Mouse (Mus musculus) MEL (cell line): ENCODE results near the gene Gm20521. TPM values are rescaled to one million over a fixed set of nuclear protein-coding genes. Genes with fewer than 3 reads are reported as not detected.

Experiments
- DNase-seq: peaks from one replicate; pipeline ENCODE4 v3.0.0; 2011; ENCODE audit warnings: low read depth, low spot score
- H3K27ac ChIP-seq: 2 replicates; pipeline ENCODE4 v1.5.1; 2012; ENCODE audit warnings: low read depth, mild to moderate bottlenecking, control low read depth, low read length, moderate library complexity; ENCODE audit not compliant: control insufficient read depth
- H3K27me3 ChIP-seq, 2 experiments: fragments of 150-350 bp in 1 of 2; sonication (generic) in 1 of 2; 2 replicates each; pipeline ENCODE4 v1.6.1; 2012; ENCODE audit warnings: low read length in 2 of 2, mild to moderate bottlenecking in 2 of 2, improper control_type of control experiment in 1 of 2, moderate library complexity in 1 of 2; ENCODE audit not compliant: insufficient read depth in 2 of 2, control insufficient read depth in 1 of 2
- H3K36me3 ChIP-seq, 2 experiments: 2 replicates each; pipeline ENCODE4 v1.6.1; 2012 to 2014; ENCODE audit warnings: low read length in 2 of 2, improper control_type of control experiment in 1 of 2, inconsistent platforms in 1 of 2, mild to moderate bottlenecking in 1 of 2; ENCODE audit not compliant: insufficient read depth in 2 of 2, control insufficient read depth in 1 of 2
- H3K4me1 ChIP-seq, 2 experiments: fragments of 150-350 bp in 1 of 2; sonication (generic) in 1 of 2; 2 replicates each; pipeline ENCODE4 v1.6.1; 2012; ENCODE audit warnings: low read length in 2 of 2, improper control_type of control experiment in 1 of 2, mild to moderate bottlenecking in 1 of 2; ENCODE audit not compliant: insufficient read depth in 2 of 2, control insufficient read depth in 1 of 2
- H3K4me3 ChIP-seq, 2 experiments: fragments of 150-350 bp in 1 of 2; sonication (generic) in 1 of 2; 2 replicates each; pipeline ENCODE4 v1.5.1; 2012; ENCODE audit warnings: low read depth in 2 of 2, low read length in 2 of 2, mild to moderate bottlenecking in 2 of 2, moderate library complexity in 2 of 2, control low read depth in 1 of 2, improper control_type of control experiment in 1 of 2; ENCODE audit not compliant: control insufficient read depth in 1 of 2, insufficient read depth in 1 of 2
- H3K79me2 ChIP-seq: 2 replicates; pipeline ENCODE4 v1.6.1; 2012; ENCODE audit warnings: mild to moderate bottlenecking, low read length, moderate library complexity; ENCODE audit not compliant: control insufficient read depth, poor library complexity, insufficient read depth
- H3K9ac ChIP-seq: 2 replicates; pipeline ENCODE4 v1.6.1; 2012; ENCODE audit warnings: low read depth, mild to moderate bottlenecking, control low read depth, low read length, moderate library complexity; ENCODE audit not compliant: control insufficient read depth, poor library complexity, severe bottlenecking
- H3K9me3 ChIP-seq: fragments of 150-350 bp; sonication (generic); replicated peaks from 2 replicates; pipeline ENCODE4 v1.6.1; 2012; ENCODE audit warnings: mild to moderate bottlenecking, low read length, improper control_type of control experiment, moderate library complexity; ENCODE audit not compliant: insufficient read depth
- CHD2 ChIP-seq: IDR thresholded peaks from 2 replicates; pipeline ENCODE4 v1.6.1; 2011; ENCODE audit warnings: low read length, improper control_type of control experiment
- CTCF ChIP-seq, 3 experiments: IDR thresholded peaks in 2 of 3; conservative IDR thresholded peaks in 1 of 3; 2 replicates each; pipeline ENCODE4 v1.5.1; 2011 to 2012; ENCODE audit warnings: low read length in 3 of 3, low read depth in 2 of 3, mild to moderate bottlenecking in 2 of 3, improper control_type of control experiment in 1 of 3, inconsistent platforms in 1 of 3, mixed read lengths in 1 of 3, moderate library complexity in 1 of 3; ENCODE audit not compliant: control insufficient read depth in 1 of 3, insufficient read depth in 1 of 3, poor library complexity in 1 of 3, severe bottlenecking in 1 of 3
- E2F4 ChIP-seq: IDR thresholded peaks from 2 replicates; pipeline ENCODE4 v1.6.1; 2011; ENCODE audit warnings: low read depth, low read length, improper control_type of control experiment, borderline replicate concordance
- EP300 ChIP-seq, 2 experiments: IDR thresholded peaks; 2 replicates each; pipeline ENCODE4 v1.6.1; 2011; ENCODE audit warnings: improper control_type of control experiment in 2 of 2, low read length in 2 of 2, low read depth in 1 of 2, mild to moderate bottlenecking in 1 of 2
- ETS1 ChIP-seq: IDR thresholded peaks from 2 replicates; pipeline ENCODE4 v1.6.1; 2012; ENCODE audit warnings: low read depth, mild to moderate bottlenecking, inconsistent platforms, low read length, improper control_type of control experiment, moderate library complexity
- GABPA ChIP-seq: IDR thresholded peaks from 2 replicates; pipeline ENCODE4 v1.6.1; 2012; ENCODE audit warnings: low read depth, mild to moderate bottlenecking, inconsistent platforms, low read length, improper control_type of control experiment, moderate library complexity
- GATA1 ChIP-seq: IDR thresholded peaks from 2 replicates; pipeline ENCODE4 v1.6.1; 2011; ENCODE audit warnings: low read depth, low read length, improper control_type of control experiment
- HCFC1 ChIP-seq: IDR thresholded peaks from 2 replicates; pipeline ENCODE4 v1.6.1; 2012; ENCODE audit warnings: low read depth, mild to moderate bottlenecking, inconsistent platforms, low read length, improper control_type of control experiment, moderate library complexity
- MAFK ChIP-seq: IDR thresholded peaks from 2 replicates; pipeline ENCODE4 v1.6.1; 2011; ENCODE audit warnings: low read depth, mild to moderate bottlenecking, low read length, improper control_type of control experiment, borderline replicate concordance
- MEF2A ChIP-seq: IDR thresholded peaks from 2 replicates; pipeline ENCODE4 v1.6.1; 2014; ENCODE audit warnings: low read depth, mild to moderate bottlenecking, inconsistent platforms, low read length, improper control_type of control experiment; ENCODE audit not compliant: poor library complexity, insufficient replicate concordance, severe bottlenecking; ENCODE audit errors: extremely low read depth
- MXI1 ChIP-seq: IDR thresholded peaks from 2 replicates; pipeline ENCODE4 v1.6.1; 2011; ENCODE audit warnings: mild to moderate bottlenecking, low read depth, low read length, improper control_type of control experiment
- MYB ChIP-seq: IDR thresholded peaks from 2 replicates; pipeline ENCODE4 v1.6.1; 2011; ENCODE audit warnings: mild to moderate bottlenecking, low read depth, low read length, improper control_type of control experiment
- MYC ChIP-seq: IDR thresholded peaks from 2 replicates; pipeline ENCODE4 v1.6.1; 2011; ENCODE audit warnings: low read depth, mild to moderate bottlenecking, low read length, improper control_type of control experiment, moderate library complexity
- NELFE ChIP-seq: IDR thresholded peaks from 2 replicates; pipeline ENCODE4 v1.6.1; 2011; ENCODE audit warnings: low read depth, low read length, improper control_type of control experiment
- NRF1 ChIP-seq: IDR thresholded peaks from 2 replicates; pipeline ENCODE4 v1.6.1; 2014; ENCODE audit warnings: low read depth, mild to moderate bottlenecking, inconsistent platforms, low read length, improper control_type of control experiment, moderate library complexity; ENCODE audit not compliant: poor library complexity, insufficient read depth, severe bottlenecking
- POLR2A ChIP-seq, 2 experiments: IDR thresholded peaks; 2 replicates each; pipeline ENCODE4 v1.6.1; 2011 to 2012; ENCODE audit warnings: low read length in 2 of 2, mild to moderate bottlenecking in 2 of 2, control low read depth in 1 of 2, improper control_type of control experiment in 1 of 2, low read depth in 1 of 2, moderate library complexity in 1 of 2; ENCODE audit not compliant: control insufficient read depth in 1 of 2, insufficient read depth in 1 of 2, poor library complexity in 1 of 2
- POLR2AphosphoS2 ChIP-seq: IDR thresholded peaks from 2 replicates; pipeline ENCODE4 v1.6.1; 2011; ENCODE audit warnings: low read length, improper control_type of control experiment
- POLR2AphosphoS5 ChIP-seq: IDR thresholded peaks from 2 replicates; pipeline ENCODE4 v1.6.1; 2012; ENCODE audit warnings: low read depth, borderline replicate concordance, mild to moderate bottlenecking, inconsistent platforms, low read length, moderate library complexity, mixed read lengths
- SIN3A ChIP-seq: IDR thresholded peaks from 2 replicates; pipeline ENCODE4 v1.6.1; 2012; ENCODE audit warnings: low read length, improper control_type of control experiment, inconsistent platforms
- SMC3 ChIP-seq: IDR thresholded peaks from 2 replicates; pipeline ENCODE4 v1.6.1; 2011; ENCODE audit warnings: low read depth, low read length, improper control_type of control experiment
- TBP ChIP-seq: IDR thresholded peaks from 2 replicates; pipeline ENCODE4 v1.8.0; 2011; ENCODE audit warnings: low read depth, low read length, improper control_type of control experiment
- TCF12 ChIP-seq: IDR thresholded peaks from 2 replicates; pipeline ENCODE4 v1.6.1; 2014; ENCODE audit warnings: low read depth, mild to moderate bottlenecking, inconsistent platforms, low read length, improper control_type of control experiment, moderate library complexity
- UBTF ChIP-seq: IDR thresholded peaks from 2 replicates; pipeline ENCODE4 v1.6.1; 2012; ENCODE audit warnings: low read depth, mild to moderate bottlenecking, inconsistent platforms, low read length, improper control_type of control experiment, moderate library complexity, borderline replicate concordance; ENCODE audit not compliant: insufficient read depth
- USF1 ChIP-seq: IDR thresholded peaks from 2 replicates; pipeline ENCODE4 v1.6.1; 2014; ENCODE audit warnings: low read depth, mild to moderate bottlenecking, inconsistent platforms, low read length, improper control_type of control experiment, moderate library complexity
- ZKSCAN1 ChIP-seq: IDR thresholded peaks from 2 replicates; pipeline ENCODE4 v1.6.1; 2012; ENCODE audit warnings: low read depth, mild to moderate bottlenecking, inconsistent platforms, low read length, improper control_type of control experiment, moderate library complexity
- ZMIZ1 ChIP-seq: IDR thresholded peaks from 2 replicates; pipeline ENCODE4 v1.6.1; 2012; ENCODE audit warnings: low read depth, mild to moderate bottlenecking, inconsistent platforms, low read length, improper control_type of control experiment, moderate library complexity
- polyA plus RNA-seq, 2 experiments: library from polyadenylated mRNA; stranded (reverse) in 1 of 2; unstranded in 1 of 2; fragments of >175 nt in 1 of 2; fragments of >200 nt in 1 of 2; gene quantifications; 2 replicates each; pipeline versions ENCODE4 v1.2.1 to v1.2.4; 2012; ENCODE audit warnings: low replicate concordance in 2 of 2, low read depth in 1 of 2; ENCODE audit not compliant: insufficient read length in 2 of 2, insufficient read depth in 1 of 2, missing spikeins in 1 of 2
- total RNA-seq: library from RNA; depleted of rRNA; stranded (reverse); fragments of 300-350 nt; gene quantifications from 2 replicates; pipeline ENCODE4 v1.2.3, GENCODE M21; 2012

Gm20521 gene
- total and polyA plus RNA-seq, 3 experiments: 0.58 to 3.4 TPM; not detected in 1

- Histone ChIP-seq H3K9ac (peak overlapping the region; percentile 57), H3K9me3 (no peaks in the 10 kb centered on the region), H3K4me1 (peaks cover 8 to 9% of the 10 kb centered on the region in 2 experiments), H3K27ac (no peak overlapping the region), H3K4me3 (peak overlapping the region; percentile 45 to 66), H3K27me3 (peaks cover 3 to 4% of the 10 kb centered on the region in 2 experiments), H3K79me2 (no peaks in the 10 kb centered on the region), H3K36me3 (no peaks in the 10 kb centered on the region; a peak in 1 of 4 replicates)
- peak; percentile 86 for DNase-seq
- TF ChIP-seq GATA1 (peak; percentile 71), TCF12 (0 out of 2 replicates have a peak, but pooled peaks have one; percentile 20), ETS1 (peak; percentile 89), USF1 (peak; percentile 69; the same call in 1 of the 2 replicates), EP300 (IDR thresholded peaks at IDR 0.05; ENCODE audit: low read depth in 1 of 2, low read length in 2 of 2) (no peak), POLR2AphosphoS5 (no peak), CTCF (IDR thresholded peaks at IDR 0.05 in 2 of 3, conservative IDR thresholded peaks at IDR 0.05 in 1 of 3; ENCODE audit: control insufficient read depth in 1 of 3, insufficient read depth in 1 of 3, low read depth in 2 of 3, low read length in 3 of 3, poor library complexity in 1 of 3, severe bottlenecking in 1 of 3) (no peak), TBP (0 out of 2 replicates have a peak, but pooled peaks have one; percentile 27), UBTF (no peak), HCFC1 (peak; percentile 55; the same call in 1 of the 2 replicates), MXI1 (0 out of 2 replicates have a peak, but pooled peaks have one; percentile 29), POLR2A (IDR thresholded peaks at IDR 0.05; ENCODE audit: control insufficient read depth in 1 of 2, insufficient read depth in 1 of 2, low read depth in 1 of 2, low read length in 2 of 2, poor library complexity in 1 of 2) (0 out of 4 replicates have a peak, but pooled peaks of 1 of the 2 experiments have one; percentile 3), SIN3A (peak; percentile 57), GABPA (no peak)
These were observed 41.6 kb downstream of the Gm20521 start for GRCm38 (mm10) chr14:54924641-54925348.

GRCm38 (mm10) chr14:54925349-54926342, 42.4 kb downstream of the Gm20521 start, which contains the start of gene Efs:
Gene Efs (minus strand): TSS chr14:54926126.
- Histone ChIP-seq H3K9ac (no peak within 1 kb of the TSS), H3K79me2 (no peaks in the 10 kb centered on the region), H3K9me3 (no peaks in the 10 kb centered on the region), H3K36me3 (no peaks in the 10 kb centered on the region; a peak in 1 of 4 replicates), H3K27ac (no peak within 1 kb of the TSS), H3K4me3 (no peak within 1 kb of the TSS), H3K27me3 (peaks cover 3% of the 10 kb centered on the region in 2 experiments), H3K4me1 (peaks cover 8 to 9% of the 10 kb centered on the region in 2 experiments)
- DNase-seq: no peak
- TF ChIP-seq SIN3A (no peak), MYC (no peak), ZMIZ1 (no peak), MXI1 (no peak), POLR2A (IDR thresholded peaks at IDR 0.05; ENCODE audit: control insufficient read depth in 1 of 2, insufficient read depth in 1 of 2, low read depth in 1 of 2, low read length in 2 of 2, poor library complexity in 1 of 2) (no peak), NELFE (no peak), MYB (no peak), E2F4 (no peak), MAFK (no peak), EP300 (IDR thresholded peaks at IDR 0.05; ENCODE audit: low read depth in 1 of 2, low read length in 2 of 2) (no peak), CHD2 (no peak), POLR2AphosphoS2 (no peak), MEF2A (no peak), GABPA (no peak), USF1 (no peak), NRF1 (no peak), ZKSCAN1 (no peak), SMC3 (no peak)
